Mouse (Mus musculus) liver, postnatal 0 days (tissue): ENCODE data around the gene Pfkl.
"Not testable (repeated sequence)": the region's sequence is repeated elsewhere in the genome, so short reads cannot be mapped to it uniquely, and the experiment has no call there.

Experiments
- CTCF ChIP-seq: sonication (generic); IDR thresholded peaks from 2 replicates; pipeline ENCODE4 v1.5.1; 2016; ENCODE audit warnings: antibody characterized with exemption, low read depth
- EP300 ChIP-seq: IDR thresholded peaks from 2 replicates; pipeline ENCODE4 v1.6.1; 2016; ENCODE audit warnings: antibody characterized with exemption, low read depth, mild to moderate bottlenecking

DNA sequence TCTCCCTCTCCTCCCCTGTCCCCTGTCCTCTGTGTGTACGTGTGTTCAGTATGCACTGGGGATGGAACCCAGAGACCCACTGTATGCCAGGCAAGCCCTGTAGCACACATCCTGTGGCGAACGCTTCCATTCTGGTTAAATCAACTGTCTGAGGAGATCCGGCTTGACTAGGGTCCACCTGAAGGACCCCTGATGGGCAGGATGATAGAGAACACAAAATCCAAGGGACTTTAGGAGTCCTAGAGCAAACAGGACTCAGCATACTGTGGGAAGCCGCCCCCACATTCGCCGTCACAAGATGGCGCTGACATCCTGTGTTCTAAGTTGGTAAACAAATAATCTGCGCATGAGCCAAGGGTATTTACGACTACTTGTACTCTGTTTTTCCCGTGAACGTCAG, 59.4 kb downstream of the Pfkl start:
- TF ChIP-seq CTCF, EP300: not testable (repeated sequence)
